Mouse (Mus musculus) liver, embryonic 13.5 days (tissue): ENCODE data around the gene Depdc1b. TPM values are rescaled to one million over a fixed set of nuclear protein-coding genes. Genes with fewer than 3 reads are reported as not detected.

Source experiments
- ATAC-seq: fragments of 200-750 bp; cut with Nextera tagmentation; 2 replicates; pipeline ENCODE4 v1.8.0; 2017; ENCODE audit warnings: low read depth, mild to moderate bottlenecking, moderate number of reproducible peaks, moderate library complexity
- DNase-seq: peaks from one replicate; pipeline ENCODE4 v3.0.0; 2022
- H3K27ac ChIP-seq: fragments of 300-500 bp; sonication (generic); 2 replicates; pipeline ENCODE4 v1.5.1; 2015; ENCODE audit warnings: moderate library complexity, mild to moderate bottlenecking, inconsistent platforms
- H3K27me3 ChIP-seq: fragments of 300-500 bp; sonication (generic); 2 replicates; pipeline ENCODE4 v1.6.1; 2015; ENCODE audit warnings: mild to moderate bottlenecking, inconsistent platforms
- H3K36me3 ChIP-seq: fragments of 300-500 bp; sonication (generic); 2 replicates; pipeline ENCODE4 v1.6.1; 2015; ENCODE audit warnings: mild to moderate bottlenecking, inconsistent platforms
- H3K4me1 ChIP-seq: fragments of 300-500 bp; sonication (generic); replicated peaks from 2 replicates; pipeline ENCODE4 v1.6.1; 2015; ENCODE audit warnings: inconsistent platforms
- H3K4me2 ChIP-seq: fragments of 300-500 bp; sonication (generic); 2 replicates; pipeline ENCODE4 v1.6.1; 2015; ENCODE audit warnings: inconsistent platforms, mild to moderate bottlenecking, moderate library complexity
- H3K4me3 ChIP-seq: fragments of 300-500 bp; sonication (generic); replicated peaks from 2 replicates; pipeline ENCODE4 v1.5.1; 2015; ENCODE audit warnings: mild to moderate bottlenecking, inconsistent platforms
- H3K9ac ChIP-seq: fragments of 300-500 bp; sonication (generic); 2 replicates; pipeline ENCODE4 v1.6.1; 2015; ENCODE audit warnings: mild to moderate bottlenecking, inconsistent platforms
- H3K9me3 ChIP-seq: fragments of 300-500 bp; sonication (generic); replicated peaks from 2 replicates; pipeline ENCODE4 v1.6.1; 2016; ENCODE audit warnings: inconsistent platforms
- WGBS: fragments of 180-500 bp; shearing (Covaris S2); methylation state at CpG from one replicate; pipeline ENCODE4 v1.1.7; 2015; ENCODE audit not compliant: insufficient replicate concordance; 5-methylcytosine and 5-hydroxymethylcytosine counted together
- polyA plus RNA-seq: library from polyadenylated mRNA; unstranded; fragments of >200 nt; fragmentation: Nextera tagmentation; extraction: Ambion mirVana; gene quantifications from 2 replicates; pipeline ENCODE4 v1.2.1, GENCODE M21; 2015

Depdc1b gene
- polyA plus RNA-seq, 1 experiment from 2014 or later, result 9.7 TPM

DNA sequence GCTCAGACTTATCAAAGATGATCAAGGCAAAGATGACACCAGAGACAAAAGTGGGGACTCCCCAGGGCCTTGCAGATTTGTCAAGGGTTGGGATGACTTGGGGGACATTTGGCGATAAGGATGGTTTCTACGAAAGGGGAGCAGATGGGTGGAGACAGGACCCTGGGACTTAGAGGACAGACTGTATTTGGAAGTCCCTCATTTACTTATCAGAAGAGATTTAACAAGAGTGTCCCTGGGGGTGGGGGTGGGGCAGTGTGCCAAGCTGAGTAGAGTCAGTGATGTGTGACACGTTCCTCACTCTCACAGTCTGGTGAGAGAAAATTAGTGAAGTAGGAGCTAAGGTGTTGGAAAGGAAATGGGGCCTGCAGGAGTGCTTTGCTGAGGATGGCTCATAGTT is 42.1 kb downstream of the Depdc1b start:
- Histone ChIP-seq H3K4me1 (no peaks in the 10 kb centered on the region), H3K9ac (no peak overlapping the region), H3K9me3 (no peaks in the 10 kb centered on the region), H3K4me2 (no peak overlapping the region), H3K27ac (no peak overlapping the region), H3K36me3 (peaks cover 4% of the 10 kb centered on the region; the same call in 1 of the 2 replicates), H3K27me3 (no peaks in the 10 kb centered on the region), H3K4me3 (no peak overlapping the region)
- DNase-seq (no peak), ATAC-seq (no peak)
- 64% methylated on average over 3 of the region's 3 CpGs for WGBS

DNA sequence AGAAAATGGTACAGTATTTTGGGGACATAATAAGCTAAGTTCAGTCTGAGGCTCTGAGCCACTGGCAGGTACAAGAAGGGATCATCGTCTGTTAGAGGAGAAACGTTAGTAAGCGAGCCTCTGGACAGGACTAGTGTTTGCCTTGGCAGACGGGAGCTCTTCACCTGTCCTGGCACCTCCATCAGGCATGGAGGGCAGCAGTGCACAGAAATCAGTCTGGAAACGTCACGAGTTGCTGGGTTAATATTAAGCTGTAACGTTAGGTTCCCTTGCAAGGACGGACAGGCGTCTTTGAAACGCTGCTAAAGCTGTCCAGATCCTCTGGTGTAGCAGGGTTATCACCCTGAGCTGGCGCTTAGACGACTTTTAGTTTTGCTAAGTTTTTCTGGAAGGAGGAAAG is 51.4 kb downstream of the Depdc1b start:
- no peaks in the 10 kb centered on the region for H3K27me3 ChIP-seq
- 0 out of 2 replicates have a peak, but pooled peaks cover 5% of the 10 kb centered on the region for H3K4me1 ChIP-seq
- H3K36me3 ChIP-seq, result peaks cover 47% of the 10 kb centered on the region
- H3K4me2 ChIP-seq, result no peak overlapping the region
- no peak overlapping the region for H3K9ac ChIP-seq
- no peak overlapping the region for H3K4me3 ChIP-seq
- no peak for DNase-seq
- no peaks in the 10 kb centered on the region for H3K9me3 ChIP-seq
- WGBS, result 89% methylated on average over 12 of the region's 12 CpGs
- no peak overlapping the region for H3K27ac ChIP-seq
- no peak for ATAC-seq

DNA sequence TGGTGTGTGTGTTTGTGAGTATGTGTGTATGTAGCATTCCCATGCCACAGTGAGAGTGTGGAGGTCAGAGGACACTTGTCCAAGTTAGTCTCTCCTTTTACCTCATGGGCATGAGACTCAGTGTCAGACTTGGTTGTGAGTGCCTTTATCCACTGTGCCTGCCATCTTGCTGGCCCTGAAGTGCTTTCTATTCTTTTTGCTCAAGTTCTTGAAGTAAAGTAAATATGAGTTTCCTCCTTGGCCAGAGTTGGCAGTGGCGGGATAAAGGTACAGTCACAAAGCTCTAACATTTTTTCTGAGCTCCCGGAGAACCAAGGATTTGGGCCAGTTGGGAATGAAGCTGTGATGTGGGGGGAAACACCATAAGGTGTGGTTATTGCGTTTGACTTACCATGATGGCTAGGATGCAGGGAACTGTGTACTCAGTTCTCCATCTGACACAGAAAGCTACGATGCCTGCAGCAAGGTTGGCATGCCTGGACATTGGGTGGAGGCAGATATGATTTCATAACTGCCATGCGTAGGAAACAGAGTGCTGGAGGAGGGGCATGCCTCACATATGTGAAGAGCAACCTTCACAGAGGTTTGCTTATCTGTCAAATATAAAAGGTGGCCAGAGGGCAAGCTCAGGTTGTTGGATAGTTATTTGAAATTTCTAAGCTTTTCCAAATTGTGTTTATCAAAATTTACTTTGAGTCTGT is 54.3 kb downstream of the Depdc1b start:
- 81% methylated on average over 5 of the region's 5 CpGs for WGBS
- Histone ChIP-seq H3K27ac (no peak overlapping the region), H3K27me3 (no peaks in the 10 kb centered on the region), H3K9ac (no peak overlapping the region), H3K4me1 (0 out of 2 replicates have a peak, but pooled peaks cover 5% of the 10 kb centered on the region), H3K4me2 (no peak overlapping the region), H3K36me3 (peaks cover 41% of the 10 kb centered on the region), H3K9me3 (no peaks in the 10 kb centered on the region), H3K4me3 (no peak overlapping the region)
- DNase-seq (no peak), ATAC-seq (no peak)

DNA sequence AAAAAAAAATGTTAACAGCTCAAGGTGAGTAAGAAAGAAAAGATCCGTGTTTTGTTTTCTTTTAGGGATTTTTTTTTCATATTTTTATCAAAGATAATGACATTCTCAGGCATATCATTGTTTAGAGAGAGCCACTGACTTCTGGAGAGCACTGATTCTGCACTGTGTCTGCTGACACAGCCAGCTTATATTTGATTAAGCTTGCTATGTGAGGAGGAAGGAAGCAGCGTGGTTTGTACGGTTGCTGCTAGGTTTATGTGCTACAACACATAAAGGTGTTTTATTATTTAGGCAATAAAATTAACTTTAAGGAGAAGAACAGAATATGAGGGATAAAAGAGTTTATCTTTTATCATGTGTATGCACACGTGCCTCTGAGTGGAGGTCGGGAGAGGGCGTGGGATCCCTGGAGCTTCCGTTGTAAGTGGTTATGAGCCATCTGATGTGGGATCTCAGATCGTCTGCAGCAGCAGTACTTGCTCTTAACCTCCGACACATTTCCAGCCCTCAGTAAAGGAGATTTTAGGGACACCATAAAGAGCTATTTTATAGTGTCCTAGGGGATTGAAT is 55.3 kb downstream of the Depdc1b start:
- DNase-seq (no peak), ATAC-seq (no peak)
- Histone ChIP-seq H3K9ac (no peak overlapping the region), H3K4me2 (no peak overlapping the region), H3K27ac (no peak overlapping the region), H3K9me3 (no peaks in the 10 kb centered on the region), H3K4me1 (0 out of 2 replicates have a peak, but pooled peaks cover 5% of the 10 kb centered on the region), H3K4me3 (no peak overlapping the region), H3K36me3 (peaks cover 35% of the 10 kb centered on the region), H3K27me3 (no peaks in the 10 kb centered on the region)
- WGBS, result 56% methylated on average over 9 of the region's 9 CpGs

DNA sequence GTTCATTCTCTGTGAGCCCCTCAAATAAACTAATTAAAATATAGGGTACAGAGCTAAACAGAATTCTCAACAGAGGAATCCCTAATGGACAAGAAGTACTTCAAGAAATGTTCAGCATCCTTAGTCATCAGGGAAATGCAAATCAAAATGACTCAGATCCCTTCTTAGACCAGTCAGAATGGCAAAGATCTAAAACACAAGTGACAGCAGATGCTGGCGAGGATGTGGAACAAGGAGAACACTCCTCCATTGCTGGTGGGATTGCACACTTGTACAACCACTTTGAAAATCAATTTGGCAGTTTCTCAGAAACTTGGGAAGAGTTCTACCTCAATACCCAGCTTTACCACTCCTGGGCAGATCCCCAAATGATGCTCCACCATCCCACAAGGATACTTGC is 57.1 kb downstream of the Depdc1b start:
- peaks cover 27% of the 10 kb centered on the region for H3K36me3 ChIP-seq
- H3K4me1 ChIP-seq, result 0 out of 2 replicates have a peak, but pooled peaks cover 5% of the 10 kb centered on the region
- 88% methylated on average over 1 of the region's 1 CpGs for WGBS
- H3K27me3 ChIP-seq, result no peaks in the 10 kb centered on the region
- no peak overlapping the region for H3K4me3 ChIP-seq
- H3K27ac ChIP-seq, result no peak overlapping the region
- H3K4me2 ChIP-seq, result no peak overlapping the region
- H3K9ac ChIP-seq, result no peak overlapping the region
- DNase-seq (no peak), ATAC-seq (no peak)
- H3K9me3 ChIP-seq, result no peaks in the 10 kb centered on the region

GRCm38 (mm10) chr13:108376637-108377036 is 60.5 kb downstream of the Depdc1b start:
- Histone ChIP-seq H3K27me3 (no peaks in the 10 kb centered on the region), H3K9me3 (no peaks in the 10 kb centered on the region), H3K4me3 (no peak overlapping the region), H3K36me3 (peaks cover 34% of the 10 kb centered on the region), H3K27ac (no peak overlapping the region), H3K4me2 (no peak overlapping the region), H3K9ac (no peak overlapping the region), H3K4me1 (0 out of 2 replicates have a peak, but pooled peaks cover under 1% of the 10 kb centered on the region)
- DNase-seq (no peak), ATAC-seq (no peak)
- 39% methylated on average over 2 of the region's 2 CpGs for WGBS

- Histone ChIP-seq H3K4me2 (no peak overlapping the region), H3K27ac (no peak overlapping the region), H3K4me3 (no peak overlapping the region), H3K9me3 (no peaks in the 10 kb centered on the region), H3K36me3 (peaks cover 50% of the 10 kb centered on the region), H3K27me3 (no peaks in the 10 kb centered on the region), H3K4me1 (no peaks in the 10 kb centered on the region), H3K9ac (no peak overlapping the region)
- 86% methylated on average over 3 of the region's 3 CpGs for WGBS
- no peak for ATAC-seq
- DNase-seq, result no peak
Measured at GRCm38 (mm10) chr13:108381161-108381560, 65.0 kb downstream of the Depdc1b start.

DNA sequence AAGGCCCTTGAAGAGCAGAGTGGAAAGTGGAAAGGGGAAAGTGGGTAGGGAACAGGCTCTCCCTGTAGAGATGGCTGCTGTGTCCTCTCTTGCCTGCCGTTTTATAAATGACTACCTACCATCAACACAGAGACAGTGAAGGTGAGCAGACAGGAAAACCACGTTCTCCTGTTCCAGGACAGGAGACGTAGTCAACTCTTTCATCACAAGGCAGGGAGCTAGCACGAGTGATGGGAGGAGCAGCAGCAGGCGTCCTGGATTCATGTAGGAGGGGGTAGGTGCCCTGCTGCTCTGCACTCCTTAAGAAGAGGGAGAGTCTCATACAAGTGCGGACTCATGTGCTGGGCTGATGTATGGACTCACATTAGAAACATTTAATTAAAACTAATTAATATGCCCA is 66.9 kb downstream of the Depdc1b start:
- no peak overlapping the region for H3K27ac ChIP-seq
- DNase-seq, result no peak

DNA sequence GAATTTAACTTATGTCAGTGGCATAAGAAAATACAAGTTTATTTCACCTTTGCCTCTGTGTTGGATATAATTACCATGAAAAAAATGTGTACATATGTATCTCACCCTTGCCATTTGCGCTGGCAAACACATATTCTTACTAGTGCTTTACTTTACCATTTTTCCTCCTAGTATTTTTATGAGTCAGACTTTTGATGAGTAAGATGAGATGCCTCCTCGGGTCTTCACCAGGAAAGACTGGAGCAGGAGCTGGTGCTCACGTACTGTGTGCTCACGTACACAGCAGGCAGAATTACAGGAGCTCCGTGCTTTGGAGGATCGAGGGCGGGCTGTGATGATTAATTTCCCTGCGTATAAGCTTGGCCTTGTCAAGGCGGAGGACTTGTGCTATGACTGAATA is 69.9 kb downstream of the Depdc1b start:
- no peaks in the 10 kb centered on the region for H3K4me1 ChIP-seq
- peaks cover 63% of the 10 kb centered on the region for H3K36me3 ChIP-seq
- ATAC-seq (no peak), DNase-seq (no peak)
- no peaks in the 10 kb centered on the region for H3K27me3 ChIP-seq
- no peak overlapping the region for H3K4me2 ChIP-seq
- no peak overlapping the region for H3K4me3 ChIP-seq
- WGBS, result 92% methylated on average over 9 of the region's 9 CpGs
- H3K9me3 ChIP-seq, result no peaks in the 10 kb centered on the region
- no peak overlapping the region for H3K27ac ChIP-seq
- H3K9ac ChIP-seq, result no peak overlapping the region

More for the DNA sequence above, 66.9 kb downstream of the Depdc1b start:
- Histone ChIP-seq H3K4me3 (no peak overlapping the region), H3K36me3 (peaks cover 65% of the 10 kb centered on the region), H3K4me1 (no peaks in the 10 kb centered on the region), H3K4me2 (no peak overlapping the region), H3K27me3 (no peaks in the 10 kb centered on the region), H3K9me3 (no peaks in the 10 kb centered on the region), H3K9ac (no peak overlapping the region)
- WGBS, result 82% methylated on average over 6 of the region's 6 CpGs
- no peak for ATAC-seq

DNA sequence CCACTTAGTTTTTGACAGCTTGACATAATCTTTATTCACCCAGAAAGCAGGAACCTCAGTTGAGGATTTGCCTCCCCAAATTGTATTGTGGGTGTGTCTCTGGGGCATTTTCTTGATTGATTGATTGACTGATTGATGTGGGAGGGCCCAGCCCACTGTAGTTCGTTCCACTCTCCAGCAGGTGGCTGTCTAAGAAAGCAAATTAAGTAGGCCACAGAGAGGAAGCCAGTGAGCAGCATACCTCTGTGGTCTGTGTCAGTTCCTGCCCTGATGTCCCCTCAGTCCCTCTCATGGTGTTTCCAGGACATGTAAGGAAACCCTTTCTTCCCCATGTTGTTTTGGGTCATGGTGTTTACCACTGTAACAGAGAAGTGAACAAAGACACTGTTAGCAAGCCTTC is 74.4 kb downstream of the Depdc1b start:
- Histone ChIP-seq H3K9me3 (no peaks in the 10 kb centered on the region), H3K9ac (no peak overlapping the region), H3K4me1 (no peaks in the 10 kb centered on the region), H3K27ac (no peak overlapping the region), H3K27me3 (no peaks in the 10 kb centered on the region), H3K36me3 (peaks cover 30% of the 10 kb centered on the region), H3K4me2 (no peak overlapping the region), H3K4me3 (no peak overlapping the region)
- WGBS, result 0% methylated on average over 1 of the region's 1 CpGs
- peak; percentile 23 for DNase-seq
- ATAC-seq, result peak; percentile 48; the same call in 1 of the 2 replicates

GRCm38 (mm10) chr13:108403197-108403596 is 87.1 kb downstream of the Depdc1b start:
- ATAC-seq, result no peak
- peaks cover 9% of the 10 kb centered on the region; the same call in 1 of the 2 replicates for H3K36me3 ChIP-seq
- no peaks in the 10 kb centered on the region for H3K27me3 ChIP-seq
- H3K9me3 ChIP-seq, result no peaks in the 10 kb centered on the region
- no peak overlapping the region for H3K27ac ChIP-seq
- H3K9ac ChIP-seq, result no peak overlapping the region
- 84% methylated on average over 5 of the region's 5 CpGs for WGBS
- no peaks in the 10 kb centered on the region for H3K4me1 ChIP-seq
- H3K4me2 ChIP-seq, result no peak overlapping the region
- H3K4me3 ChIP-seq, result no peak overlapping the region
- no peak for DNase-seq

- ATAC-seq (no peak), DNase-seq (no peak)
- no peaks in the 10 kb centered on the region for H3K4me1 ChIP-seq
- no peak overlapping the region for H3K4me3 ChIP-seq
- WGBS, result 50% methylated on average over 4 of the region's 4 CpGs
- H3K9me3 ChIP-seq, result no peaks in the 10 kb centered on the region
- H3K4me2 ChIP-seq, result no peak overlapping the region
- no peak overlapping the region for H3K27ac ChIP-seq
- no peaks in the 10 kb centered on the region for H3K27me3 ChIP-seq
- H3K36me3 ChIP-seq, result peaks cover 9% of the 10 kb centered on the region; the same call in 1 of the 2 replicates
- no peak overlapping the region for H3K9ac ChIP-seq
Measured at GRCm38 (mm10) chr13:108404372-108404771, 88.2 kb downstream of the Depdc1b start.
